Mouse (Mus musculus) forebrain, postnatal 0 days (tissue): Measurements from ENCODE around the gene Rgs3. TPM values are rescaled to one million over a fixed set of nuclear protein-coding genes. Genes with fewer than 3 reads are reported as not detected.

Source experiments
- ATAC-seq: fragments of 200-750 bp; cut with Nextera tagmentation; 2 replicates; pipeline ENCODE4 v1.8.0; 2017; ENCODE audit warnings: mild to moderate bottlenecking, moderate library complexity
- DNase-seq: peaks from one replicate; pipeline ENCODE4 v3.0.0-alpha.2; 2015
- H3K27ac ChIP-seq: fragments of 300-500 bp; sonication (generic); 2 replicates; pipeline ENCODE4 v1.5.1; 2014; ENCODE audit warnings: low read depth, mild to moderate bottlenecking, antibody characterized with exemption, low read length, moderate library complexity, mixed read lengths
- H3K27me3 ChIP-seq: fragments of 300-500 bp; sonication (generic); 2 replicates; pipeline ENCODE4 v1.6.1; 2014; ENCODE audit warnings: mild to moderate bottlenecking, low read length, mixed read lengths; ENCODE audit not compliant: insufficient read depth
- H3K36me3 ChIP-seq: fragments of 300-500 bp; sonication (generic); 2 replicates; pipeline ENCODE4 v1.6.1; 2014; ENCODE audit warnings: mild to moderate bottlenecking, moderate library complexity; ENCODE audit not compliant: insufficient read depth
- H3K4me1 ChIP-seq: fragments of 300-500 bp; sonication (generic); 2 replicates; pipeline ENCODE4 v1.6.1; 2014; ENCODE audit warnings: antibody characterized with exemption; ENCODE audit not compliant: insufficient read depth
- H3K4me2 ChIP-seq: fragments of 300-500 bp; sonication (generic); 2 replicates; pipeline ENCODE4 v1.6.1; 2014; ENCODE audit warnings: low read depth, mild to moderate bottlenecking, moderate library complexity
- H3K4me3 ChIP-seq: fragments of 300-500 bp; sonication (generic); 2 replicates; pipeline ENCODE4 v1.5.1; 2014; ENCODE audit warnings: low read depth, low read length, mixed read lengths
- H3K9ac ChIP-seq: fragments of 300-500 bp; sonication (generic); 2 replicates; pipeline ENCODE4 v1.6.1; 2014; ENCODE audit warnings: mild to moderate bottlenecking
- H3K9me3 ChIP-seq: fragments of 300-500 bp; sonication (generic); 2 replicates; pipeline ENCODE4 v1.6.1; 2016; ENCODE audit warnings: low read length
- CTCF ChIP-seq: sonication (generic); IDR thresholded peaks from 2 replicates; pipeline ENCODE4 v1.5.1; 2016; ENCODE audit warnings: antibody characterized with exemption, control low read depth, low read depth
- WGBS: fragments of 180-500 bp; shearing (Covaris S2); extraction: QIAGEN DNeasy Blood & Tissue Kit; methylation state at CpG from one replicate; pipeline ENCODE4 v1.1.7; 2014; 5-methylcytosine and 5-hydroxymethylcytosine counted together
- polyA plus RNA-seq: library from polyadenylated mRNA; unstranded; fragments of >200 nt; fragmentation: Nextera tagmentation; extraction: Ambion mirVana; gene quantifications from 2 replicates; pipeline ENCODE4 v1.2.1, GENCODE M21; 2015
- total RNA-seq: library from RNA; depleted of rRNA; stranded (reverse); fragments of >200 nt; gene quantifications from 2 replicates; pipeline ENCODE4 v1.2.3, GENCODE M21; 2014

Gene Rgs3
- total and polyA plus RNA-seq, 2 experiments from 2014 or later, result 47.3 to 63.5 TPM

DNA sequence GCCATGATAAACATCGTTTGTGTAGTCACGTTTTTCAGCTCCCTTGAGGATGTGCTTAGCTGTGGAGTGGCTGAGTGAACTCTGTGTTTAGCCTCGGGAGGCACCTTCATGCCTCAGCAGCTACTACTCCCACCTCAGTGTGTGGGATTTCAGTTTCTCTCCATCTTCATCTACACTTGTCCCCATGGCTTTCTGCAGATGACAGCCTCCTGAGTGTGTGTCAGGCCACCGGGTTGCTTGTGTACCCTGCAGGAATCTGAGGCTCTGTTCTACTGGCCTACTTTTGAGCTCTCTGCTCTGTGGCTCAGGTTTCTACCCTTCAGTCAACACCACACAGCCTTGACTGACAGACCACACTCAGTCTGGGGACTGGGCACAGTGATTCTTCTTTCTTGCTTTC, 151.9 kb downstream of the Rgs3 start:
- no peaks in the 10 kb centered on the region for H3K27me3 ChIP-seq
- no peak overlapping the region for H3K27ac ChIP-seq
- 75% methylated on average over 4 of the region's 4 CpGs for WGBS
- TF ChIP-seq CTCF, result no peak
- no peaks in the 10 kb centered on the region for H3K9me3 ChIP-seq
- H3K4me1 ChIP-seq, result no peaks in the 10 kb centered on the region
- H3K36me3 ChIP-seq, result no peaks in the 10 kb centered on the region
- ATAC-seq, result no peak
- H3K4me3 ChIP-seq, result no peak overlapping the region
- no peak overlapping the region for H3K9ac ChIP-seq
- DNase-seq, result no peak
- no peak overlapping the region for H3K4me2 ChIP-seq

DNA sequence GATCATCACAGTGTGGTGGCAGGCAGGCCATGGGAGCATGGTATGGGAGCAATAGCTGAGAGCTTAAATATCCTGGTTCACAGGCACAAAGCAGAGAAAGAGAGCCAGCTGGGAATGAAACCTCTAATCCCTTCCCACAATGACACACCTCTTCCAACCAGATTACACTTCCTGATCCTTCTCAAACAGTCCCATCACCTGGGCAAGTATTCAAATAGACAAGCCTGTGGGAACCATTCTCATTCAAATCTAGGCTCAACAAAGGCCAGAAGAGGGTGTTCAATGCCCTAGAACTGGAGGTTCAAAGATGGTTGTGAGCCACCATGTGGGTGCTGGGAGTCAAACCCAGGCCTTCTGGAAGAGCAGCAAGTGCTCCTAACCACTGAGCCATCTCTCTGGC, 161.2 kb downstream of the Rgs3 start:
- Histone ChIP-seq H3K9me3 (peaks cover 3% of the 10 kb centered on the region; the same call in 1 of the 2 replicates), H3K36me3 (no peaks in the 10 kb centered on the region), H3K27me3 (no peaks in the 10 kb centered on the region), H3K4me2 (no peak overlapping the region), H3K27ac (no peak overlapping the region), H3K9ac (no peak overlapping the region), H3K4me3 (no peak overlapping the region), H3K4me1 (no peaks in the 10 kb centered on the region)
- TF ChIP-seq CTCF, result no peak
- DNase-seq, result no peak
- ATAC-seq, result no peak

DNA sequence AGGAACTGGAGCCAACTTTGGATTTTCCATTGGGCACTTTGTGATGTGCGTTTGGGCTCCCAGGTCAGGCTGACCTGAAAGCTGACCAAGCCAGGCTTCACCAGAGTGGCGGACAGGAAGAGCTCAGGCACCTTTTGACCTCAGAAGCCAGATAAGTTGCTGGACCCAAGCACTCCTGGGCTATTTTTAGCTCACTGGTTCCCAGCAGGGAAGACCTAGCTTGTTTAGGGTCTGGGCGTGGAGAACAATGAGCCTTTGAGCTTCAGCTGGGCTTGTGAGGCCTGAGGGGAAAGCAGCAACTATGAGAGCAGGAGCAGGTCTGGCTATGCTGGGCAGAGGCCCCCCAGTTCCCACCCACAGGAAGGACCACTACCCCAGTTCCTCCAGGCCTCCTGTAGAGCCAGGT, 162.4 kb downstream of the Rgs3 start:
- no peak overlapping the region for H3K4me3 ChIP-seq
- no peak overlapping the region for H3K4me2 ChIP-seq
- no peaks in the 10 kb centered on the region for H3K27me3 ChIP-seq
- DNase-seq, result no peak
- peaks cover 3% of the 10 kb centered on the region; the same call in 1 of the 2 replicates for H3K9me3 ChIP-seq
- no peak for ATAC-seq
- WGBS, result 40% methylated on average over 3 of the region's 3 CpGs
- no peak overlapping the region for H3K27ac ChIP-seq
- no peak for TF ChIP-seq CTCF
- H3K4me1 ChIP-seq, result no peaks in the 10 kb centered on the region
- H3K9ac ChIP-seq, result no peak overlapping the region
- H3K36me3 ChIP-seq, result no peaks in the 10 kb centered on the region

DNA sequence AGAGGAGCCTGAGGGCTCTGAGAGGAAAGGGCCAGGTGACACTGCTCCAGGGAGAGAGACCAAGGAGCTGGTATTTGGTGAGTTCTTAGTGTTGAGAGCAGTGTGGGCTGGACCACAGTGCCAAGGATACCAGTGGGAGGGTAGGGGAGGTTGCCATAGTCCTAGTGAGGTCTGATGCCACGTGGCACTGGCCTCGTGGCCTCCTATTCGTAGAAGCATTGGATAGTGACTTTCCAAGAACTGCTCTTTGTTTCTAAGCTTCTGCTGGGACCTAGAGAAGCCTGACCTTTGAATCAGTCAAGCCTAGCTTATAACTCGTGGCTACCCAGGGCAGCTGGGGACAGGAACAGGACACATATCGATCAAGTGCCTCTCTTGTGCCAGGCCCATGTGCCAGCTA, 164.1 kb downstream of the Rgs3 start:
- ATAC-seq, result no peak
- no peak for TF ChIP-seq CTCF

DNA sequence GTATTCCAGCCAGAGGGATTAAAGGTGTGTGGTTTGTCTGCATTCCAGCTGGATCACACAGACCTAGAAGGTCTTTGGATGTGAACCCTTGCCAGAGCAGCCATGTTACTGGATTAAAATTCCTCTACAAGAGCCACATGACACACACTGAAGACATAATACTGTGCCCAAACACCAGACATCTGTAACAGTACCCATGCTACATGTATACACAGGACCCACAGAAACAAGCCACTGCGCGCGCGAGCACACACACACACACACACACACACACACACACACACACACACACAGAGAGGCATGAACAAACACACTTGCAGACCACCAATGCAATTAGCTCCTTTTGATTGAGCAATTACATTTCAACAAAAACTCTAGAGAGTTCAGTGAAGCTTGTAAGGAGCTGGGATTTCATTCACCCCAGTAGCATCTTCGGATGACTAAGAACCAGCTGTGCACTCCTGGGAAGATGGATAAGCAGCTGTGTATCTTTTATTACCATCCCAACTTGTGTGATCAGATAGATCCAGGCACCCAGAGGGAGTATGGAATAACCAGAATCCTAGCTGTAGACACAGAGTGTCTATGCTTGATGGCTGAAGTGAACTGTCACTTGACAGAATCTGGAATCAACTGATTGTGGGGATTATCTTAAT, 166.8 kb downstream of the Rgs3 start:
- H3K4me3 ChIP-seq, result no peak overlapping the region
- no peak for TF ChIP-seq CTCF
- H3K27me3 ChIP-seq, result no peaks in the 10 kb centered on the region
- no peaks in the 10 kb centered on the region for H3K4me1 ChIP-seq
- no peak overlapping the region for H3K9ac ChIP-seq
- 73% methylated on average over 5 of the region's 5 CpGs for WGBS
- DNase-seq (no peak), ATAC-seq (peak; percentile 74)
- no peaks in the 10 kb centered on the region for H3K36me3 ChIP-seq
- H3K9me3 ChIP-seq, result no peaks in the 10 kb centered on the region
- H3K4me2 ChIP-seq, result no peak overlapping the region
- no peak overlapping the region for H3K27ac ChIP-seq

More for the DNA sequence above, 164.1 kb downstream of the Rgs3 start:
- H3K4me3 ChIP-seq, result no peak overlapping the region
- peaks cover 3% of the 10 kb centered on the region; the same call in 1 of the 2 replicates for H3K9me3 ChIP-seq
- no peaks in the 10 kb centered on the region for H3K36me3 ChIP-seq
- H3K9ac ChIP-seq, result no peak overlapping the region
- H3K4me2 ChIP-seq, result no peak overlapping the region
- 82% methylated on average over 5 of the region's 5 CpGs for WGBS
- H3K27ac ChIP-seq, result no peak overlapping the region
- no peak for DNase-seq
- no peaks in the 10 kb centered on the region for H3K4me1 ChIP-seq
- H3K27me3 ChIP-seq, result no peaks in the 10 kb centered on the region

DNA sequence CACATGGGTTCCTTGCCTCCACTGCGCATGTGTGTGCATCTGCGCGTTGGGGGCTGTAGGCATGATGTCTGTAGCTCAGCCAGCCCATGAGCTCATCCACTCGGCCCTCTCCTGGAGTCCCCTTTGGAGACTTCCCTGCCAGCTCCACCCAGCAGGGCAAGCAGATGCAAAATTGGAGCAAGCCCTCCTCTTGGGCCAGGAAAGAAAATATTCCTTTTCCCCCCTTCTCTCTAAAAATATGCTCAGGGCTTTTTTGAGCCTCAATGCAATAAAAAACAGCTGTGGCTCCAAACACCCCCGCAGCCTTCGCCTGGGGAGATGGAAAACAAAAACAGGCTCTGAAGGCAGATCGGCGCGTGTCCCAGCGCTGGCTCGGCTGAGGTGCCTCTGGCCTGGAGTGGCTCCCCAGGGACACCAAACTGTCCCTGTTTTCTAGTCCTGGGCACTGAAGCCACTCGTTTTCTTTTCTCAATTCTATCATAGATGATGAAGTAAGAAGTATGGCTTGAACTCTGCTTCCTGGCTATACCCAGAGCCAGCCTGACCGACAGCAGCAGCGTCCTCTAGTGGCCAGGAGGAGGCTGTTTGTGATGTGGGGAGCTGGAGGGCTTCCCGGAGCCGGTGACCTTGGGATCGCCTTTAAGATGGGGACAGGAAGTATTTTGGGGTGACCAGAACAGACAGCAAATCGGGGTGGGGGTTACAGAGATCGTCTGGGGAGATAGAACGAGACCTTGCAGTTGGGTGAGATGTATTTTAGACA, 168.1 kb downstream of the Rgs3 start:
- no peak overlapping the region for H3K4me3 ChIP-seq
- ATAC-seq (no peak), DNase-seq (no peak)
- H3K9me3 ChIP-seq, result no peaks in the 10 kb centered on the region
- TF ChIP-seq CTCF, result 0 out of 2 replicates have a peak, but pooled peaks have one; percentile 8
- H3K4me2 ChIP-seq, result no peak overlapping the region
- no peaks in the 10 kb centered on the region for H3K27me3 ChIP-seq
- no peaks in the 10 kb centered on the region for H3K4me1 ChIP-seq
- H3K27ac ChIP-seq, result no peak overlapping the region
- 79% methylated on average over 20 of the region's 20 CpGs for WGBS
- no peaks in the 10 kb centered on the region for H3K36me3 ChIP-seq
- no peak overlapping the region for H3K9ac ChIP-seq

DNA sequence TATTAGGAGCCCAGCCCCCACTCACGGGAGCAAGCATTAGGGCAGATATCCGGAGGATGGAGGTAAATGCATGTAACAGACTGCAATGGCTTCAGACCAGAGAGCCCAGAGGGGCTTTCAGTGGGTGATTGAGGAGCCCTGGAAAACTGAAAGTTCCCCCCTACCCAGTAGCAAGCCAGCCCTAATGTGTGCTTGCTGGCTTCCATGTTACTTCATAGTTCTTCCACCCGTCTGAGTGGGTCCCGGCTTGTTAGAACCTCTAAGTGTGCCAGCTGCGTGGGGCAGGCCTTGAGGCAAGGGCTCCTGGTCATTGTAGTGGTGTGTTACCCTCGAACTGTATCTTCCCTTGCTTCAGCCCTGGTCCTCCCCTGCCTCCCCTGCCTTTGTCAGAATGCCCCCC, 168.8 kb downstream of the Rgs3 start:
- Histone ChIP-seq H3K27me3 (no peaks in the 10 kb centered on the region), H3K4me2 (no peak overlapping the region), H3K9me3 (no peaks in the 10 kb centered on the region), H3K36me3 (no peaks in the 10 kb centered on the region), H3K4me1 (no peaks in the 10 kb centered on the region), H3K27ac (no peak overlapping the region), H3K4me3 (no peak overlapping the region), H3K9ac (no peak overlapping the region)
- no peak for TF ChIP-seq CTCF
- DNase-seq (no peak), ATAC-seq (no peak)
- WGBS, result 87% methylated on average over 6 of the region's 6 CpGs
